Comparison of ENCODE assay signal across 18 mouse cellular contexts in the genomic region with DNA sequence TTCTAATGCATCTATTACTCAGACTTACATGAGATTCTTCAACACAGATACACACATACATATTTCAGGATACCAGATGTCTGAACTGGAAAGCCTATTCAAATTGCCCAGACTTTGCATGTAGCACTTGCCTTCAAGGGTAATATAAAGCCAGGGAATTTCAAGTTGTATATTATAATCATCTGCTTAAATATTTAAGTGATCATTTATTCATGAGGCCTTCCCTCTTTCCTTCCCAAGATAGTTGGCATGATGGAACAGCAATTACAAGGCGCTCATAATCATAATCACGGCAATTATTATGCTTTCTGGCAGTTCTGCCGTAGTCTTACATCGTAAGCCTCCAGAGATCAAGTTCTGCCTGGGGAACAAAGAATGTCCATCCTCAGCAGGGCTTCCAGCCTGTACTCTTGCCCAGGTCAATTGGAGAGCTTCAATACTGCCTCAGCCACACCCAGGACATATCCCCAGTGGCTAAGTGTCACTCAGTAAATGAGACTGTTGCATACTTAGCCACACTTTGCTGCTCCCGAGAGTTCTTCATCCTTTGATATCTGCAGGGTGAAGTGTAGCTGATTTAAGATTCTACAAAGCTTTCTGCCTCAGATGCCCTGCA.
DNase-seq lines count a peak whose midpoint lies in the region; ATAC-seq and TF ChIP-seq lines count a peak whose summit lies in the region.
"Had no signal": no experiment of that assay in that cellular context is flagged by ENCODE, and none has a peak within 500 bp of the region (broad histone marks: within the 10 kb centered on the region; RNA-seq: fewer than 3 reads in every experiment).

No protein-coding gene starts in this region.

- no peak overlapping the region for H3K4me3 ChIP-seq in forebrain, embryonic 14.5 days (ENCODE audit: low read depth, low read length)
- no peak overlapping the region for H3K4me3 ChIP-seq in forebrain, embryonic 10.5 days
- H3K4me3 ChIP-seq in midbrain, embryonic 12.5 days, result no peak overlapping the region
- no peak overlapping the region for H3K4me3 ChIP-seq in midbrain, embryonic 11.5 days (ENCODE audit: low read depth, low read length)
- H3K4me3 ChIP-seq in forebrain, postnatal 0 days (ENCODE audit: low read depth, low read length), result no peak overlapping the region
- H3K4me3 ChIP-seq: heart, embryonic 13.5 days; hindbrain, embryonic 12.5 days had no signal

- no peaks in the 10 kb centered on the region for H3K27me3 ChIP-seq in forebrain, embryonic 14.5 days (replicated peaks; ENCODE audit: control insufficient read depth, insufficient read depth, low read length)
- no peaks in the 10 kb centered on the region for H3K27me3 ChIP-seq in forebrain, embryonic 10.5 days (ENCODE audit: poor library complexity, severe bottlenecking)
- H3K27me3 ChIP-seq in midbrain, embryonic 12.5 days, result no peaks in the 10 kb centered on the region
- no peaks in the 10 kb centered on the region for H3K27me3 ChIP-seq in midbrain, embryonic 11.5 days (ENCODE audit: control insufficient read depth, insufficient read depth, low read length)
- no peaks in the 10 kb centered on the region for H3K27me3 ChIP-seq in forebrain, postnatal 0 days (ENCODE audit: insufficient read depth, low read length)
- H3K27me3 ChIP-seq: CH12.LX; heart, embryonic 13.5 days; hindbrain, embryonic 12.5 days; Patski had no signal

- H3K27ac ChIP-seq in forebrain, embryonic 14.5 days (ENCODE audit: low read depth, low read length), result no peak overlapping the region
- no peak overlapping the region for H3K27ac ChIP-seq in forebrain, embryonic 10.5 days
- H3K27ac ChIP-seq in midbrain, embryonic 12.5 days (replicated peaks), result no peak overlapping the region
- no peak overlapping the region for H3K27ac ChIP-seq in midbrain, embryonic 11.5 days (ENCODE audit: low read depth, low read length)
- 0 out of 2 replicates have a peak overlapping the region, but pooled peaks have one; percentile 1 for H3K27ac ChIP-seq in forebrain, postnatal 0 days (ENCODE audit: low read depth, low read length)
- H3K27ac ChIP-seq: heart, embryonic 13.5 days; hindbrain, embryonic 12.5 days had no signal

- TF ChIP-seq POLR2A in brain, embryonic 14.5 days (IDR thresholded peaks at IDR 0.05; ENCODE audit: borderline replicate concordance, extremely low read depth, insufficient read depth, insufficient read length, poor library complexity, severe bottlenecking), result no peak

- no peaks in the 10 kb centered on the region for H3K9me3 ChIP-seq in forebrain, embryonic 14.5 days (replicated peaks; ENCODE audit: control insufficient read depth, low read length)
- no peaks in the 10 kb centered on the region for H3K9me3 ChIP-seq in forebrain, embryonic 10.5 days
- no peaks in the 10 kb centered on the region for H3K9me3 ChIP-seq in midbrain, embryonic 12.5 days
- no peaks in the 10 kb centered on the region for H3K9me3 ChIP-seq in midbrain, embryonic 11.5 days (ENCODE audit: control insufficient read depth, low read length)
- no peaks in the 10 kb centered on the region for H3K9me3 ChIP-seq in forebrain, postnatal 0 days (ENCODE audit: low read length)
- H3K9me3 ChIP-seq: heart, embryonic 13.5 days; hindbrain, embryonic 12.5 days had no signal

- no peak overlapping the region for H3K9ac ChIP-seq in forebrain, embryonic 14.5 days (ENCODE audit: low read length)
- H3K9ac ChIP-seq in midbrain, embryonic 12.5 days (replicated peaks), result no peak overlapping the region
- H3K9ac ChIP-seq in midbrain, embryonic 11.5 days (ENCODE audit: low read length), result no peak overlapping the region
- no peak overlapping the region for H3K9ac ChIP-seq in forebrain, postnatal 0 days
- H3K9ac ChIP-seq: heart, embryonic 13.5 days; hindbrain, embryonic 12.5 days had no signal

- no peaks in the 10 kb centered on the region for H3K4me1 ChIP-seq in forebrain, embryonic 14.5 days (ENCODE audit: control insufficient read depth, insufficient read depth, low read length)
- no peaks in the 10 kb centered on the region for H3K4me1 ChIP-seq in forebrain, embryonic 10.5 days
- H3K4me1 ChIP-seq in midbrain, embryonic 12.5 days, result no peaks in the 10 kb centered on the region
- H3K4me1 ChIP-seq in midbrain, embryonic 11.5 days (ENCODE audit: control insufficient read depth, insufficient read depth, low read length), result no peaks in the 10 kb centered on the region
- no peaks in the 10 kb centered on the region for H3K4me1 ChIP-seq in forebrain, postnatal 0 days (ENCODE audit: insufficient read depth)
- H3K4me1 ChIP-seq: hindbrain, embryonic 12.5 days had no signal

- TF ChIP-seq CTCF in brain, embryonic 14.5 days (IDR thresholded peaks at IDR 0.05; ENCODE audit: borderline replicate concordance, extremely low read depth, insufficient read depth, insufficient read length), result no peak
- no peak for TF ChIP-seq CTCF in forebrain, postnatal 0 days (IDR thresholded peaks at IDR 0.05; ENCODE audit: low read depth)

- H3K4me2 ChIP-seq in forebrain, embryonic 14.5 days (ENCODE audit: low read length), result no peak overlapping the region
- H3K4me2 ChIP-seq in midbrain, embryonic 12.5 days (replicated peaks), result no peak overlapping the region
- H3K4me2 ChIP-seq in midbrain, embryonic 11.5 days, result no peak overlapping the region
- no peak overlapping the region for H3K4me2 ChIP-seq in forebrain, postnatal 0 days (ENCODE audit: low read depth)
- H3K4me2 ChIP-seq: heart, embryonic 13.5 days; hindbrain, embryonic 12.5 days had no signal

- 79% methylated on average over 5 of the region's 5 CpGs for WGBS in forebrain, embryonic 14.5 days
- WGBS in forebrain, embryonic 10.5 days, result 94% methylated on average over 5 of the region's 5 CpGs
- WGBS in midbrain, embryonic 12.5 days, result 83% methylated on average over 5 of the region's 5 CpGs
- 89% methylated on average over 5 of the region's 5 CpGs for WGBS in midbrain, embryonic 11.5 days
- 53% methylated on average over 5 of the region's 5 CpGs for WGBS in forebrain, postnatal 0 days

- DNase-seq in forebrain, embryonic 14.5 days (ENCODE audit: low spot score), result peak; percentile 37
- DNase-seq in forebrain, embryonic 10.5 days (ENCODE audit: extremely low spot score, low spot score), result no peak
- DNase-seq in midbrain, embryonic 11.5 days (ENCODE audit: low spot score, missing footprints), result no peak
- peak; percentile 69 for DNase-seq in brain, embryonic 14.5 days (ENCODE audit: low read depth)
- DNase-seq in forebrain, postnatal 0 days, result peak; percentile 29
- no peak for DNase-seq in spleen, adult 12 weeks (ENCODE audit: low spot score)
- DNase-seq: adrenal gland, postnatal 25 days; cerebellum, adult 2 months; cerebellum, postnatal 10 days; gastrocnemius, postnatal 36 days; heart, postnatal 36 days had no signal

- ATAC-seq in forebrain, embryonic 14.5 days, result 0 out of 2 replicates have a peak, but pooled peaks have one; percentile 20
- peak; percentile 27; the same call in 1 of the 2 replicates for ATAC-seq in midbrain, embryonic 12.5 days (ENCODE audit: low FRiP score, low read depth)
- no peak for ATAC-seq in midbrain, embryonic 11.5 days (ENCODE audit: low FRiP score)
- peak; percentile 50 for ATAC-seq in forebrain, postnatal 0 days
- ATAC-seq: activated CD4-positive, CD25-positive, alpha-beta regulatory T cell, adult 4 months; intestine, embryonic 16.5 days; Patski had no signal

- no peaks in the 10 kb centered on the region for H3K36me3 ChIP-seq in forebrain, embryonic 14.5 days (ENCODE audit: control insufficient read depth, insufficient read depth, low read length)
- H3K36me3 ChIP-seq in forebrain, embryonic 10.5 days (replicated peaks), result no peaks in the 10 kb centered on the region
- H3K36me3 ChIP-seq in midbrain, embryonic 12.5 days, result no peaks in the 10 kb centered on the region
- no peaks in the 10 kb centered on the region for H3K36me3 ChIP-seq in midbrain, embryonic 11.5 days (ENCODE audit: control insufficient read depth, insufficient read depth, low read length)
- no peaks in the 10 kb centered on the region for H3K36me3 ChIP-seq in forebrain, postnatal 0 days (ENCODE audit: insufficient read depth)
- H3K36me3 ChIP-seq: heart, embryonic 13.5 days; hindbrain, embryonic 12.5 days had no signal

Comparison
In these comparisons a context has a peak if more than half of its experiments do, and no peak if none do; other contexts are left out.
1. DNase-seq: peak in forebrain, embryonic 14.5 days (single experiment), brain, embryonic 14.5 days (single experiment) and forebrain, postnatal 0 days (single experiment); none in forebrain, embryonic 10.5 days (single experiment), midbrain, embryonic 11.5 days (single experiment) and spleen, adult 12 weeks (single experiment).